Mouse (Mus musculus) cortical plate, adult 2 months (tissue): Measurements from ENCODE around the gene Btaf1. TPM values are rescaled to one million over a fixed set of nuclear protein-coding genes. Genes with fewer than 3 reads are reported as not detected.

Source experiments
- H3K27ac ChIP-seq: fragments of 200-500 bp; 2 replicates; pipeline ENCODE4 v1.5.1; 2012; ENCODE audit warnings: low read length, control low read depth, inconsistent platforms; ENCODE audit not compliant: insufficient read depth
- H3K4me1 ChIP-seq: fragments of 200-500 bp; 2 replicates; pipeline ENCODE4 v1.6.1; 2011; ENCODE audit warnings: low read length; ENCODE audit not compliant: control insufficient read depth, insufficient read depth
- H3K4me3 ChIP-seq: fragments of 200-500 bp; 2 replicates; pipeline ENCODE4 v1.5.1; 2011; ENCODE audit warnings: mild to moderate bottlenecking, low read length, control low read depth; ENCODE audit not compliant: insufficient read depth
- CTCF ChIP-seq: fragments of 200-500 bp; IDR thresholded peaks from 2 replicates; pipeline ENCODE4 v1.5.1; 2011; ENCODE audit warnings: mild to moderate bottlenecking, control low read depth, low read length; ENCODE audit not compliant: insufficient read depth; ENCODE audit errors: extremely low read depth
- POLR2A ChIP-seq: fragments of 200-500 bp; IDR thresholded peaks from 2 replicates; pipeline ENCODE4 v1.6.1; 2011; ENCODE audit warnings: mild to moderate bottlenecking, low read length, control low read depth; ENCODE audit not compliant: insufficient read depth; ENCODE audit errors: extremely low read depth
- polyA plus RNA-seq: library from polyadenylated mRNA; depleted of rRNA; stranded (reverse); fragments of >200 nt; gene quantifications from 2 replicates; pipeline ENCODE4 v1.2.3, GENCODE M21; 2012; rRNA removed

The Btaf1 gene
- 12.8 and 13.0 TPM in 2 replicates for polyA plus RNA-seq

GRCm38 (mm10) chr19:36925671-36926552 is at the start of gene Btaf1:
Gene Btaf1, plus strand, starts transcription at chr19:36926079.
- Histone ChIP-seq H3K27ac (peak within 1 kb of the TSS; percentile 98), H3K4me1 (peaks cover 4% of the 10 kb centered on the region; the same call in 1 of the 2 replicates), H3K4me3 (peak within 1 kb of the TSS; percentile 74)
- TF ChIP-seq CTCF (no peak), POLR2A (peak; percentile 68)

- no peak overlapping the region for H3K4me3 ChIP-seq
- no peak overlapping the region for H3K27ac ChIP-seq
- TF ChIP-seq CTCF = no peak
- no peak for TF ChIP-seq POLR2A
- H3K4me1 ChIP-seq = no peaks in the 10 kb centered on the region
These were observed 48.5 kb upstream of the Btaf1 start for GRCm38 (mm10) chr19:36877329-36877728.

GRCm38 (mm10) chr19:36878743-36879495 is 47.0 kb upstream of the Btaf1 start:
- no peak overlapping the region for H3K4me3 ChIP-seq
- TF ChIP-seq CTCF (no peak), POLR2A (no peak)
- no peak overlapping the region for H3K27ac ChIP-seq
- no peaks in the 10 kb centered on the region for H3K4me1 ChIP-seq

- TF ChIP-seq POLR2A = no peak
- TF ChIP-seq CTCF = peak; percentile 34; the same call in 1 of the 2 replicates
- H3K27ac ChIP-seq = no peak overlapping the region
- no peaks in the 10 kb centered on the region for H3K4me1 ChIP-seq
- no peak overlapping the region for H3K4me3 ChIP-seq
These were observed 42.8 kb upstream of the Btaf1 start for GRCm38 (mm10) chr19:36883119-36883518.

- H3K4me1 ChIP-seq = no peaks in the 10 kb centered on the region
- TF ChIP-seq CTCF (peak; percentile 34; the same call in 1 of the 2 replicates), POLR2A (no peak)
- H3K4me3 ChIP-seq = no peak overlapping the region
- H3K27ac ChIP-seq = no peak overlapping the region
These were observed 39.6 kb upstream of the Btaf1 start for GRCm38 (mm10) chr19:36886316-36886715.

- Histone ChIP-seq H3K4me3 (no peak overlapping the region), H3K27ac (no peak overlapping the region), H3K4me1 (no peaks in the 10 kb centered on the region; the same call in 1 of the 2 replicates)
- no peak for TF ChIP-seq CTCF
- no peak for TF ChIP-seq POLR2A
These were observed 38.2 kb upstream of the Btaf1 start for GRCm38 (mm10) chr19:36887706-36888105.

GRCm38 (mm10) chr19:36891746-36892145 is 34.1 kb upstream of the Btaf1 start:
- TF ChIP-seq CTCF (no peak), POLR2A (no peak)
- H3K4me3 ChIP-seq = no peak overlapping the region
- H3K27ac ChIP-seq = no peak overlapping the region
- H3K4me1 ChIP-seq = peaks cover 1% of the 10 kb centered on the region; the same call in 1 of the 2 replicates

- Histone ChIP-seq H3K27ac (no peak overlapping the region), H3K4me1 (peaks cover 1% of the 10 kb centered on the region; the same call in 1 of the 2 replicates), H3K4me3 (no peak overlapping the region)
- TF ChIP-seq POLR2A = no peak
- TF ChIP-seq CTCF = no peak
These were observed 28.9 kb upstream of the Btaf1 start for GRCm38 (mm10) chr19:36896791-36897569.

- no peak overlapping the region for H3K27ac ChIP-seq
- TF ChIP-seq POLR2A = no peak
- peak; percentile 53 for TF ChIP-seq CTCF
- no peak overlapping the region for H3K4me3 ChIP-seq
- H3K4me1 ChIP-seq = peaks cover 1% of the 10 kb centered on the region; the same call in 1 of the 2 replicates
These were observed 28.1 kb upstream of the Btaf1 start for GRCm38 (mm10) chr19:36897778-36898177.
